Mouse (Mus musculus): ENCODE measurements at regions not wholly inside any gene's neighbourhood (a gene's known extent, or its start where the extent isn't known, plus 50 kb on each side); places are given as distances from the start of the nearest gene placed in this dataset.

DNA sequence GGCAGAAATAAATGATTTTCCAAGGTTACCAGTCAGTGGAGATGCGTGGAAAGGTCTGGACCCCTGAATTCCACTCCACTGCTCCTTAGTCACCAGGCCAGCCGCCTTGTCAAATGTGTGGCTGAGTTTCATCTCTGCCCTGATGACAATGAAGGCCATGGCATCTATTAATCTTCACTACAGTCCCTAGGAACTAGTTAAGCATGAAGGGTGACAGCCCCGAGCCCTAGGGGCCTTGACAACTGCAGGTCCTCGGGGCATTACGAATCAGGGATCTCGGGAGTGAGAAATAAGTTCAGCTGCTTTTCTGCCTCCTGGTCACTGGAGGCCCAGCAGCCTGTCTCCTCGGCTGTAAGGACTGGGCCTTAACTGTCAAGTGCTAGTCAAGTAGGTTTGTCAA lies 51.7 kb upstream of the Mgmt start:
- DNase-seq (ENCODE audit: low spot score in 2 of 2), result no peak

DNA sequence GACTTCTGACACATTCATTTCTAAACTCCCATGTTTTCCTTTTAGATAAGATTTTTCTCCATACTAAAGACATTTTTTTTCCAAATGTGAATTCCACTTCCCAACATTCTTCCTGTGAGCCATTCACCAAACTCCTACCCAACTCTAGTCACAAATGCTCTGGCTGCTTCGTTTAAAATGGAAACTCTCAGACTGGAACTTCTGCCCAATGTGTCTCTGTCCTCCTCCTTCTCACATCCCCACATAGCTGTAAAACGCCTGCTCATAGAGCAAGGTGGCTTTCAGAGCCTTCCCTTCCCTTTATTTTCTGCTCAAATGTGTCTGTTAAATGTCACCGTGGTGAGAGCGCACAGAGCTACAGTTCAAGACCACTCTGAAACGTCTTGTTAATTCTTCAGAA lies 50.1 kb upstream of the Mgmt start:
- DNase-seq (ENCODE audit: low spot score in 2 of 2), result no peak
